Mouse (Mus musculus) liver, embryonic 15.5 days (tissue): ENCODE results near the gene Tekt3. TPM values are rescaled to one million over a fixed set of nuclear protein-coding genes. Genes with fewer than 3 reads are reported as not detected.

Experiments
- ATAC-seq: fragments of 200-750 bp; cut with Nextera tagmentation; 2 replicates; pipeline ENCODE4 v1.8.0; 2017; ENCODE audit warnings: moderate number of reproducible peaks, mild to moderate bottlenecking, moderate library complexity; ENCODE audit not compliant: insufficient read depth
- H3K27ac ChIP-seq: fragments of 300-500 bp; sonication (generic); replicated peaks from 2 replicates; pipeline ENCODE4 v1.5.1; 2015; ENCODE audit warnings: mild to moderate bottlenecking, inconsistent platforms
- H3K27me3 ChIP-seq: fragments of 300-500 bp; sonication (generic); 2 replicates; pipeline ENCODE4 v1.6.1; 2015; ENCODE audit warnings: mild to moderate bottlenecking, inconsistent platforms
- H3K36me3 ChIP-seq: fragments of 300-500 bp; sonication (generic); replicated peaks from 2 replicates; pipeline ENCODE4 v1.6.1; 2015; ENCODE audit warnings: moderate library complexity, mild to moderate bottlenecking, inconsistent platforms
- H3K4me1 ChIP-seq: fragments of 300-500 bp; sonication (generic); replicated peaks from 2 replicates; pipeline ENCODE4 v1.6.1; 2015; ENCODE audit warnings: inconsistent platforms
- H3K4me2 ChIP-seq: fragments of 300-500 bp; sonication (generic); 2 replicates; pipeline ENCODE4 v1.6.1; 2015; ENCODE audit warnings: moderate library complexity, mild to moderate bottlenecking, inconsistent platforms
- H3K4me3 ChIP-seq: fragments of 300-500 bp; sonication (generic); replicated peaks from 2 replicates; pipeline ENCODE4 v1.5.1; 2015; ENCODE audit warnings: mild to moderate bottlenecking, inconsistent platforms
- H3K9ac ChIP-seq: fragments of 300-500 bp; sonication (generic); 2 replicates; pipeline ENCODE4 v1.6.1; 2015; ENCODE audit warnings: moderate library complexity, mild to moderate bottlenecking, inconsistent platforms
- H3K9me3 ChIP-seq: fragments of 300-500 bp; sonication (generic); replicated peaks from 2 replicates; pipeline ENCODE4 v1.6.1; 2016; ENCODE audit warnings: inconsistent platforms
- WGBS: fragments of 180-500 bp; shearing (Covaris S2); methylation state at CpG from one replicate; pipeline ENCODE4 v1.1.7; 2015; ENCODE audit warnings: mixed read lengths; ENCODE audit not compliant: insufficient replicate concordance; 5-methylcytosine and 5-hydroxymethylcytosine counted together
- polyA plus RNA-seq: library from polyadenylated mRNA; unstranded; fragments of >200 nt; fragmentation: Nextera tagmentation; extraction: Ambion mirVana; gene quantifications from 2 replicates; pipeline ENCODE4 v1.2.1, GENCODE M21; 2015

Tekt3 gene
- polyA plus RNA-seq, 1 experiment from 2014 or later, result not detected

GRCm38 (mm10) chr11:63104026-63104425 lies 42.6 kb downstream of the Tekt3 start:
- Histone ChIP-seq H3K36me3 (no peaks in the 10 kb centered on the region), H3K27me3 (no peaks in the 10 kb centered on the region), H3K4me2 (no peak overlapping the region), H3K27ac (no peak overlapping the region), H3K9ac (no peak overlapping the region), H3K4me3 (no peak overlapping the region), H3K4me1 (no peaks in the 10 kb centered on the region), H3K9me3 (no peaks in the 10 kb centered on the region)
- 59% methylated on average over 2 of the region's 2 CpGs for WGBS
- no peak for ATAC-seq

DNA sequence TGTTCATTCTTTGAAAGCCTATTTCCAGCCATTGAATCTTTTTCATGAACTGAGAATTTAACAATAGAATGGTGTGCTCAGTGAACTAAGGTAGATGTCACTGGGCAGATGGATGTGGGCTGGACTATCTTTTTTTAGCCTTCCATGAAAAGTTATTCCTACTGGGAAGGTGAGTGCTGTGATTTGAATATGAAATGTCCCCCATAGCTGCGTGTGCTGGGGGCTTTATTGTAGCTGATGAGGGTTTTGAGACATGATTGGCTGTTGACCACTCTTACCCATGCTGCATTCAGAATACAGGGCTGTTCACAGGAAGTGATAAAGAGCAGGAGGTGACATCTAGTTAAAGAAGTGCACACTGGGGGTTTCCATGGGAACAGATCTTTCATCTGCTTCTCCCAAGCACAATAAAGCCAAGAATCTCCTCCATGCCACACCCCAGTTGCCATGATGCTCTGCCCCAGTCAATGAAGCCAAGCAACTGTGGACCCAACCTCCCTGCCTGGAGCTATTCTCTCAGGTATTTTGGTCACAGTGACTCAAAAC lies 47.8 kb downstream of the Tekt3 start:
- Histone ChIP-seq H3K36me3 (no peaks in the 10 kb centered on the region), H3K4me1 (no peaks in the 10 kb centered on the region), H3K4me2 (no peak overlapping the region), H3K27ac (no peak overlapping the region), H3K9me3 (no peaks in the 10 kb centered on the region), H3K9ac (no peak overlapping the region), H3K4me3 (no peak overlapping the region), H3K27me3 (no peaks in the 10 kb centered on the region)
- no peak for ATAC-seq
- WGBS, result 47% methylated on average over 1 of the region's 1 CpGs

GRCm38 (mm10) chr11:63110329-63110728 lies 48.9 kb downstream of the Tekt3 start:
- H3K9ac ChIP-seq, result no peak overlapping the region
- WGBS, result 58% methylated on average over 3 of the region's 3 CpGs
- H3K4me3 ChIP-seq, result no peak overlapping the region
- H3K4me1 ChIP-seq, result no peaks in the 10 kb centered on the region
- no peaks in the 10 kb centered on the region for H3K27me3 ChIP-seq
- H3K27ac ChIP-seq, result no peak overlapping the region
- no peaks in the 10 kb centered on the region for H3K9me3 ChIP-seq
- ATAC-seq, result no peak
- H3K4me2 ChIP-seq, result no peak overlapping the region
- H3K36me3 ChIP-seq, result no peaks in the 10 kb centered on the region

DNA sequence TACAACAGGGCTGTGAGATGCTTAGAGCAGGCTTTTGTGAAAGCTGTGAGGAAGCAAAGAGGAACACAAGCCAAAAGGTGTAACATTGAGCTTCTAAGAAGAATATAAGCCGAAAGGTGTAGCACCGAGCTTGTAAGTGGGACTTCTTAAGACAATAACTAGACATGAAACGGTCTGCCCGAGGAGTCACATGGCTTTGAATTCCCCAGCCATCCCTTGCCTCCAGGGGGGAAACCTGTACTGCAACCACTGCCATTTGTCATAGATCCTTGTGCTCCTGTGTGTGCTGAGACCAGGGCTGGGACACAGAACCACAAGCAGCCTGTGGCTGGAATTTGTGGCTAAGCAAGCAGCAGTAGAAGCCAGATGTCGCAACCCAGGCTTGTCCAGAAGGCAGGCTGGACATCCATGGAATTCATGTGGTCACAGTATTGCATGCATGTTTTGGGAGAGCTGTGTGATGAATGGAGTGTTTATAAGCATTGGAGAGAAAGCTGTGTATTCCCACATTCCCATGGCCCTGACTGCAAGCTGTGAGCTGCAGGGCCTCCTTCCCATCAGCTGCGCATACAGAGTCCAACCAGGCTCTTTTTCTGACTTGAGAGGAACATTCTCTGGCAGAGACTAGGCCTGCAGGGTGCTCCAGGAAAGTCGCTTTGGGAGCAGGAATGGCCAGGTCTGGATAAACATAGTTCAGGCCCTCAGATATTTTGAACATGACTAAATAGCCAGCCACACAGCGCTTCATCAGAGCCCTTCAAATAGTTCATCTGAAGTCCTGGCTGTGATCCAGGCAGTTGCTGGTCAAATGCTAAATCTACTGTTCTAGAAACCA lies 53.6 kb downstream of the Tekt3 start:
- H3K36me3 ChIP-seq, result no peaks in the 10 kb centered on the region
- ATAC-seq, result no peak
- H3K4me1 ChIP-seq, result no peaks in the 10 kb centered on the region
- H3K4me3 ChIP-seq, result no peak overlapping the region
- no peak overlapping the region for H3K9ac ChIP-seq
- no peaks in the 10 kb centered on the region for H3K27me3 ChIP-seq
- H3K4me2 ChIP-seq, result no peak overlapping the region
- H3K27ac ChIP-seq, result no peak overlapping the region
- 72% methylated on average over 8 of the region's 8 CpGs for WGBS
- no peaks in the 10 kb centered on the region for H3K9me3 ChIP-seq

GRCm38 (mm10) chr11:63116652-63117051 lies 55.2 kb downstream of the Tekt3 start:
- 64% methylated on average over 5 of the region's 5 CpGs for WGBS
- Histone ChIP-seq H3K4me2 (no peak overlapping the region), H3K27me3 (no peaks in the 10 kb centered on the region), H3K36me3 (no peaks in the 10 kb centered on the region), H3K27ac (no peak overlapping the region), H3K4me3 (no peak overlapping the region), H3K9me3 (no peaks in the 10 kb centered on the region), H3K9ac (no peak overlapping the region), H3K4me1 (no peaks in the 10 kb centered on the region)
- ATAC-seq, result no peak

- no peaks in the 10 kb centered on the region for H3K36me3 ChIP-seq
- H3K9ac ChIP-seq, result no peak overlapping the region
- H3K27ac ChIP-seq, result no peak overlapping the region
- H3K4me3 ChIP-seq, result no peak overlapping the region
- ATAC-seq, result no peak
- H3K4me2 ChIP-seq, result no peak overlapping the region
- H3K9me3 ChIP-seq, result no peaks in the 10 kb centered on the region
- no peaks in the 10 kb centered on the region for H3K27me3 ChIP-seq
- H3K4me1 ChIP-seq, result no peaks in the 10 kb centered on the region
- 44% methylated on average over 1 of the region's 1 CpGs for WGBS
Observed at GRCm38 (mm10) chr11:63117266-63117665, 55.8 kb downstream of the Tekt3 start.

GRCm38 (mm10) chr11:63119791-63120190 lies 58.3 kb downstream of the Tekt3 start:
- Histone ChIP-seq H3K36me3 (no peaks in the 10 kb centered on the region), H3K4me3 (no peak overlapping the region), H3K27me3 (no peaks in the 10 kb centered on the region), H3K27ac (no peak overlapping the region), H3K9ac (no peak overlapping the region), H3K4me2 (no peak overlapping the region), H3K4me1 (no peaks in the 10 kb centered on the region), H3K9me3 (no peaks in the 10 kb centered on the region)
- ATAC-seq, result no peak
- whole genome bisulfite sequencing, result 20% methylated on average over 7 of the region's 7 CpGs

- Histone ChIP-seq H3K27ac (no peak overlapping the region), H3K27me3 (no peaks in the 10 kb centered on the region), H3K4me1 (no peaks in the 10 kb centered on the region), H3K9me3 (no peaks in the 10 kb centered on the region), H3K36me3 (no peaks in the 10 kb centered on the region), H3K4me2 (no peak overlapping the region), H3K9ac (no peak overlapping the region), H3K4me3 (no peak overlapping the region)
- 27% methylated on average over 2 of the region's 2 CpGs for WGBS
- no peak for ATAC-seq
Observed at GRCm38 (mm10) chr11:63122249-63122648, 60.8 kb downstream of the Tekt3 start.

GRCm38 (mm10) chr11:63122776-63123350 lies 61.4 kb downstream of the Tekt3 start:
- no peaks in the 10 kb centered on the region for H3K9me3 ChIP-seq
- H3K4me1 ChIP-seq, result no peaks in the 10 kb centered on the region
- H3K4me2 ChIP-seq, result no peak overlapping the region
- ATAC-seq, result no peak
- peaks cover 3% of the 10 kb centered on the region; the same call in 1 of the 2 replicates for H3K27me3 ChIP-seq
- no peaks in the 10 kb centered on the region for H3K36me3 ChIP-seq
- H3K4me3 ChIP-seq, result no peak overlapping the region
- no peak overlapping the region for H3K27ac ChIP-seq
- 55% methylated on average over 4 of the region's 4 CpGs for WGBS
- no peak overlapping the region for H3K9ac ChIP-seq

GRCm38 (mm10) chr11:63124316-63124715 lies 62.9 kb downstream of the Tekt3 start:
- peaks cover 16% of the 10 kb centered on the region for H3K27me3 ChIP-seq
- no peaks in the 10 kb centered on the region for H3K36me3 ChIP-seq
- H3K4me3 ChIP-seq, result no peak overlapping the region
- H3K4me1 ChIP-seq, result no peaks in the 10 kb centered on the region
- no peak overlapping the region for H3K27ac ChIP-seq
- no peak overlapping the region for H3K4me2 ChIP-seq
- H3K9ac ChIP-seq, result no peak overlapping the region
- H3K9me3 ChIP-seq, result no peaks in the 10 kb centered on the region
- 24% methylated on average over 4 of the region's 4 CpGs for WGBS
- ATAC-seq, result no peak

GRCm38 (mm10) chr11:63125832-63126456 lies 64.5 kb downstream of the Tekt3 start:
- H3K4me1 ChIP-seq, result no peaks in the 10 kb centered on the region
- no peak overlapping the region for H3K4me2 ChIP-seq
- no peak overlapping the region for H3K4me3 ChIP-seq
- H3K9ac ChIP-seq, result no peak overlapping the region
- H3K36me3 ChIP-seq, result no peaks in the 10 kb centered on the region
- H3K9me3 ChIP-seq, result no peaks in the 10 kb centered on the region
- H3K27me3 ChIP-seq, result peaks cover 33% of the 10 kb centered on the region
- H3K27ac ChIP-seq, result no peak overlapping the region
- WGBS, result 59% methylated on average over 5 of the region's 5 CpGs
- no peak for ATAC-seq
